Mouse (Mus musculus) G1E (cell line): ENCODE measurements at regions not wholly inside any gene's neighbourhood (a gene's known extent, or its start where the extent isn't known, plus 50 kb on each side); places are given as distances from the start of the nearest gene placed in this dataset.

Experiments
- CTCF ChIP-seq: IDR thresholded peaks from 2 replicates; pipeline ENCODE4 v1.5.1; 2012; ENCODE audit warnings: low read depth, low read length, inconsistent platforms, mixed read lengths
- GATA1 ChIP-seq: IDR thresholded peaks from 2 replicates; pipeline ENCODE4 v1.6.1; 2012; ENCODE audit warnings: borderline replicate concordance, low read length, inconsistent platforms, mixed read lengths
- POLR2AphosphoS5 ChIP-seq: IDR thresholded peaks from 2 replicates; pipeline ENCODE4 v1.6.1; 2012; ENCODE audit warnings: low read depth, low read length, inconsistent platforms; ENCODE audit not compliant: insufficient replicate concordance
- TAL1 ChIP-seq: conservative IDR thresholded peaks from 2 replicates; pipeline ENCODE4 v1.6.1; 2012; ENCODE audit warnings: low read depth, low read length, inconsistent platforms, mixed read lengths

DNA sequence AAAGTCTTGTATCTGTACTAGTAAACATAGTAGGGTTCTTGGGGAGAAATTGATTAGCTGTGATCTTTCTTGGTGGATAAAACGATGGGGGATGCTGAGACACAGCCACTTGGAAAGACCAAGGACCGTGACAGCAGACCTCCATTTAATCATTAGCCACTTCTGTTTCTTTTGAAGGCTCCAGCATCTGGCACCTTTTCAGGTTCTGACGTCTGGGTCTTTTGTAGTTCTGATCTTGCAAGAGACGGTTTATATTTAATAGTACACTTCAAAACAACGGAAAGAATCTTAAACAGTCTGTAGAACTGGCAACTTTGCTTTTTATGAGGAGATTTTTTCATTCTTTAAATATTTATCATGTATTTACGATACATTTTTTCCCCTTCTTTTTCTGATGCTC, 116.6 kb upstream of the 9330182O14Rik start:
- TF ChIP-seq CTCF (no peak), GATA1 (no peak), POLR2AphosphoS5 (no peak), TAL1 (no peak)
